Mouse (Mus musculus): Measurements from ENCODE around the gene Gnl1. TPM values are rescaled to one million over a fixed set of nuclear protein-coding genes. Genes with fewer than 3 reads are reported as not detected.

The Gnl1 gene
- polyA plus RNA-seq, 1 experiment from 2014 or later, result 34.5 TPM

DNA sequence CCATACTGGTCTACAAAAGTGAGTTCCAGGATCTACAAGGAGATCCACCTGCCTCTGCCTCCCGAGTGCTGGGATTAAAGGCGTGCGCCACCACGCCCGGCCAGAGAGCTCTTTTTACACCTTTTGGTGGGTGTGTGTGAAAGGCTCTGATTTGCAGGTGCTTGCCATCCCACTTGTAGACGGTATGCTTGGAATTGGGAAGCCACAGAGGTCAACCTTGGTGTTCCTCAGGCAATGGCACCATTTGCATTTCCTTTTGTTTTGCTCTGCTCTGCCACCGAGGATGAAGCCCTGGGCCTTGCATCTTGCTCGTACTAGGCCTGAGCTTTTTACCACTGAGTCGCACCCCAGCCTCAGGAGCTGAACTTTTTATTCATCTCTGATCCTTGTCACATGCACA, 2.1 kb downstream of the Gnl1 start:
- no peak overlapping the region for H3K4me3 ChIP-seq (ENCODE audit: low read length)
- H3K4me2 ChIP-seq (ENCODE audit: low read depth, low read length), result no peak overlapping the region
- no peaks in the 10 kb centered on the region for H3K27me3 ChIP-seq (ENCODE audit: control insufficient read depth, insufficient read depth, low read length)
- H3K9me3 ChIP-seq (replicated peaks; ENCODE audit: control insufficient read depth, low read length), result no peaks in the 10 kb centered on the region
- H3K27ac ChIP-seq (ENCODE audit: low read length), result no peak overlapping the region
- no peak overlapping the region for H3K9ac ChIP-seq (ENCODE audit: low read length)
- WGBS, result 94% methylated on average over 9 of the region's 9 CpGs
- no peak for ATAC-seq (replicated peaks; ENCODE audit: extremely low read depth, insufficient read depth, low FRiP score)
- H3K36me3 ChIP-seq (ENCODE audit: control insufficient read depth, insufficient read depth), result peaks cover 19% of the 10 kb centered on the region
- H3K4me1 ChIP-seq (ENCODE audit: control insufficient read depth, insufficient read depth, low read length), result peaks cover 18% of the 10 kb centered on the region

DNA sequence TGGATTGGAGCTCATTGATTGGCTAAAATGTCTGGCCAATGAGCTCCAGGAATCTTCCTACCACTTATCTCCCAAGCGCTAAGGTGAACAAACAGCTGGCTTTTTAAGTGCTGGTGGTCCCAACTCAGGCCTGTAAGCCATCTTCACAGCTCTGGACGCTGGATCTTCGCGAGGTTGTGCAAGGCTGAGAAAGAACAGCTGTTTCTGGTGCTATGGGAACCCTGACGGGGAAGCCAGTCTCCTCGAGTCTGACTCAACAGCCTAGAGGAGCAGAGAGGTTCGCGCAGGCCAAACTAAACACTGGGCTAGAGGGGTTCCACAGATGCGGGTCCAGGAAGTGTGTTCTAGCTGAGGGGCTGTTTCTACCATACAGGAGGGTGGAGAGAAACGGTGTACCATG, 12.1 kb downstream of the Gnl1 start:
- H3K4me1 ChIP-seq (ENCODE audit: control insufficient read depth, insufficient read depth, low read length), result peaks cover 7% of the 10 kb centered on the region
- peaks cover 21% of the 10 kb centered on the region for H3K36me3 ChIP-seq (ENCODE audit: control insufficient read depth, insufficient read depth)
- no peak for ATAC-seq (replicated peaks; ENCODE audit: extremely low read depth, insufficient read depth, low FRiP score)
- no peaks in the 10 kb centered on the region for H3K9me3 ChIP-seq (replicated peaks; ENCODE audit: control insufficient read depth, low read length)
- H3K9ac ChIP-seq (ENCODE audit: low read length), result no peak overlapping the region
- no peak overlapping the region for H3K4me3 ChIP-seq (ENCODE audit: low read length)
- 29% methylated on average over 10 of the region's 10 CpGs for WGBS
- no peaks in the 10 kb centered on the region for H3K27me3 ChIP-seq (ENCODE audit: control insufficient read depth, insufficient read depth, low read length)
- H3K4me2 ChIP-seq (ENCODE audit: low read depth, low read length), result no peak overlapping the region
- H3K27ac ChIP-seq (ENCODE audit: low read length), result no peak overlapping the region

DNA sequence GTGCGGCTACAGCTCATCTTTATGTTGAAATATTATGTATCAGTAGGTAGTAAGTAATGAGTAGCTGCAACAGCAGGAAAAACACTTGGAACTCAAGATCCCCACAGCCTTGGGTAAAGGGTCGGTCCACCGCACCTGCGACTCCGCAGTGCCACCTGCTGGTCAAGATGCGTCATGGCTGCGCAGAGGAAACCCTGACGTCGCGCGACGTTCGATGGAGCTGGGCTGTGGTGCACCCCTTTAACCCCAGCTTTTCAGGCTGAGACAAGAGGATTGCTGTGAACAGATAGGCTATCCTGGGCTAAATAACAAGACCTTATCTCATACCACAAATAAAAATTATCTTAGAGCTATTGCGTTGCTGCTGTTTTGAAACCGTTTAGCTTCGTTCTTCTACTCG, 14.0 kb downstream of the Gnl1 start:
- no peak overlapping the region for H3K9ac ChIP-seq (ENCODE audit: low read length)

DNA sequence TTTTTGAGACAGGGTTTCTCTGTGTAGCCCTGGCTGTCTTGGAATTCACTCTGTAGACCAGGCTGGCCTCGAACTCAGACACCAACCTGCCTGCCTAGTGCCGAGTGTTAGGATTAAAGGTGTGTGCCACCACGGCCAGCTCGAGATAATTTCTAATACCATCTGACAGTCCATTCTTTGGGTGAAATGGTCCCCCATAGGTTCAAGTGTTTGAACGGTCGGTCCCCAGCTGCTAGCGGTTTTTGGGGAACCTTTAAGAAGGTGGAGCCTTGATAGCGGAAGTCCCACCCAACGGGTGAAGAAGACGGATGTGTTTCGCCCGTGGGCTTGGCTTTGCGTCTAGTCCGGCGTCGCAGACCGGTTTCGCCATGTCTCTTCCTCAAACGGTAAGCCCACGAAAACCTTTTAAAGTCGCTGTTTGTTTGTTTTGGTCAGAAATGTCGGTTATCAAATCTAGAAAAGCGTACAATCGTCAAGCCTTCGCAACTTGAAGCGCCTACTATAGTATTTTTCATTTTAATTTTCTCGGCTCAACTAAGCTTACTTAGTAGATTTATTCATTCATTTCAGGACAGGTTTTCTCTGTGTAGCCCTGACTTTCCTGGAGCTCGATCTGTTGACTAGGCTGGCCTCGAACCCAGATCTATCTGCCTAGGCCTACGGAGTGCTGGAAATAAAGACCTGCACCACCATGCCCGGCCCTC, 14.7 kb downstream of the Gnl1 start:
- 2% methylated on average over 31 of the region's 31 CpGs for WGBS
- peak overlapping the region; percentile 94 for H3K4me2 ChIP-seq (ENCODE audit: low read depth, low read length)
- H3K4me1 ChIP-seq (ENCODE audit: control insufficient read depth, insufficient read depth, low read length), result peaks cover 18% of the 10 kb centered on the region

More for the DNA sequence above, 14.0 kb downstream of the Gnl1 start:
- 6% methylated on average over 17 of the region's 17 CpGs for WGBS
- Histone ChIP-seq H3K4me3 (ENCODE audit: low read length) (peak overlapping the region; percentile 81), H3K36me3 (ENCODE audit: control insufficient read depth, insufficient read depth) (peaks cover 6% of the 10 kb centered on the region), H3K9me3 (replicated peaks; ENCODE audit: control insufficient read depth, low read length) (no peaks in the 10 kb centered on the region), H3K4me2 (ENCODE audit: low read depth, low read length) (peak overlapping the region; percentile 94), H3K27me3 (ENCODE audit: control insufficient read depth, insufficient read depth, low read length) (no peaks in the 10 kb centered on the region), H3K4me1 (ENCODE audit: control insufficient read depth, insufficient read depth, low read length) (peaks cover 17% of the 10 kb centered on the region), H3K27ac (ENCODE audit: low read length) (no peak overlapping the region)
- ATAC-seq (replicated peaks; ENCODE audit: extremely low read depth, insufficient read depth, low FRiP score), result peak; percentile 45

DNA sequence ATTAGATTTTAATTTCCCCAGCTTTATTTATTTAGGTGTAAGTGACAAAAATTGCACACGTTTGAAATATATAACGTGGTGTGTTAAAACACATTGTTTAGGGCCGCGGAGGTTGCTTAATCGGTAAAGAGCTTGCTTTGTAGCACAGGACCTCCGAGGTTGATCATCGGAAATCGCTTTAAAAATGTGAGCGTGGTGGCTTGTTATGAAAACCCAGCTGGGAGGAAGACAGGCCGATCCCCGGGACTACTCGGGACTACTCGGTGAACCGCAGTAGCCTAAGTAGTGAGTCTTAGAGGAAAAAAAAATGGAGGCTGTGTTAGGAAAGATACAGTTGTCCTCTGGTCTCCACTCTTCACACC, 15.2 kb downstream of the Gnl1 start:
- Histone ChIP-seq H3K27me3 (ENCODE audit: control insufficient read depth, insufficient read depth, low read length) (no peaks in the 10 kb centered on the region), H3K36me3 (ENCODE audit: control insufficient read depth, insufficient read depth) (no peaks in the 10 kb centered on the region), H3K9ac (ENCODE audit: low read length) (peak overlapping the region; percentile 75), H3K27ac (ENCODE audit: low read length) (peak overlapping the region; percentile 69), H3K4me2 (ENCODE audit: low read depth, low read length) (peak overlapping the region; percentile 94), H3K4me1 (ENCODE audit: control insufficient read depth, insufficient read depth, low read length) (peaks cover 20% of the 10 kb centered on the region), H3K9me3 (replicated peaks; ENCODE audit: control insufficient read depth, low read length) (no peaks in the 10 kb centered on the region), H3K4me3 (ENCODE audit: low read length) (peak overlapping the region; percentile 81)
- ATAC-seq (replicated peaks; ENCODE audit: extremely low read depth, insufficient read depth, low FRiP score), result no peak
- WGBS, result 4% methylated on average over 14 of the region's 14 CpGs

More for the DNA sequence above, 14.7 kb downstream of the Gnl1 start:
- Histone ChIP-seq H3K27me3 (ENCODE audit: control insufficient read depth, insufficient read depth, low read length) (no peaks in the 10 kb centered on the region), H3K9me3 (replicated peaks; ENCODE audit: control insufficient read depth, low read length) (no peaks in the 10 kb centered on the region), H3K9ac (ENCODE audit: low read length) (peak overlapping the region; percentile 75), H3K36me3 (ENCODE audit: control insufficient read depth, insufficient read depth) (no peaks in the 10 kb centered on the region), H3K4me3 (ENCODE audit: low read length) (peak overlapping the region; percentile 81), H3K27ac (ENCODE audit: low read length) (peak overlapping the region; percentile 69)
- peak; percentile 65 for ATAC-seq (replicated peaks; ENCODE audit: extremely low read depth, insufficient read depth, low FRiP score)

DNA sequence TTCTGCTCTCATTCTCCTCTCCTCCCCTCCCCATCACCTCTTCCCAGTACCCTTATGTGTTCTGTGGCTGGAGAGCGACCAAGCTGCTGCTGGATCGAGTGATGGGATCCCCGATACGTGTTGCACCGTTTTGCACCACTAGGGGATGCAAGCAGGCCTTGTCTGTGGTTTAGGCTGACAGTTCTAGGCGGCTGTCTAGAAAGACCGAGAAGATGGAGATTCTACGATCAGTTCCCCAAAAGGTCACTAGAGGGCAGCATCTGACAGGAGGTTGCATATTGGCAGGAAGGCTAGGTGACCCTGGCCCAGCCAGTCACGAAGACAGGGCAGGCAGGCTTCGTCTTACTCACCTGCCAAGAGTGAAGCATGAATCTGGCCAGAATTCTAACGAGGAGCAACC, 17.3 kb downstream of the Gnl1 start:
- H3K4me2 ChIP-seq (ENCODE audit: low read depth, low read length), result no peak overlapping the region
- no peaks in the 10 kb centered on the region for H3K27me3 ChIP-seq (ENCODE audit: control insufficient read depth, insufficient read depth, low read length)
- peaks cover 20% of the 10 kb centered on the region for H3K4me1 ChIP-seq (ENCODE audit: control insufficient read depth, insufficient read depth, low read length)
- peak; percentile 64 for ATAC-seq (replicated peaks; ENCODE audit: extremely low read depth, insufficient read depth, low FRiP score)
- H3K9me3 ChIP-seq (replicated peaks; ENCODE audit: control insufficient read depth, low read length), result 0 out of 2 replicates have a peak, but pooled peaks cover under 1% of the 10 kb centered on the region
- H3K9ac ChIP-seq (ENCODE audit: low read length), result no peak overlapping the region
- 4% methylated on average over 11 of the region's 11 CpGs for WGBS
- H3K4me3 ChIP-seq (ENCODE audit: low read length), result no peak overlapping the region
- no peak overlapping the region for H3K27ac ChIP-seq (ENCODE audit: low read length)
- H3K36me3 ChIP-seq (ENCODE audit: control insufficient read depth, insufficient read depth), result no peaks in the 10 kb centered on the region

DNA sequence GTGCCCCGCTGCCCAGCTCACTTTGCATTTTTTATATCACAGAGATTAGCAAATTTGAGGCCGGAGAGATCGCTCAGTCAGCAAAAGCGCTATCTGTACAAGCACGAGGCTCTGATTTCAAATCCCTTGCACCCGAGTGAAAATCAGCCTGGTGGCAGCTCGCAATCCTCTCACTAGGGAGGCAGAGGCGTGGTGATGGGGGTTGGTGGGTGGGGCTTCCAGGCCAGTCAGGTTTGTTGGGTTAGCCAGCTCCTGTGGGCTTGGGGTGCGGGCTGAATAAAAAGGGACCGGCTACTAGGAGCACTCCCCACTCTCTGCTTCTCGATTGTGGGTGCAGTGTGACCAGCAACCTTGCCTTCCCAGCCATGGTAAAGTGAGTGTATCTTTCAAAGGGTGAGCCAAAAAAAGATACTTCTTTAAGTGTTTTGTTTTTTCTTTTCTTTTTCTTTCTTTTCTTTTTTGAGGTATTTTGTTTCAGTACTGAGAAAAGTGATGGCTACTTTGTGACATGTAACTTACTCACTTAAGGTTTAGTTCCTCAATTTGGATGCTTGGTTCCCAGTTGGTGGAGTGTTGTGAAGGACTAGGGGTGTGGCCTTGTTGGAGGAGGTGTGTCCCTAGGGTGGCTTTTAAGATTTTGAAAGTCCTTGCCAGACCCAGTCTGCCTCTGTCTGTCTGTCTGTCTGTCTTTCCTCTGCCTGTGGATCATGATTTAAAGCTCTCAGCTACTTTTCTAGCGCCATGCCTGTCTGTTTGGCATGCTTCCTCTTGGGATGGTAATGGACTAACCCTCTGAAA, 18.3 kb downstream of the Gnl1 start:
- no peak for ATAC-seq (replicated peaks; ENCODE audit: extremely low read depth, insufficient read depth, low FRiP score)
- H3K4me2 ChIP-seq (ENCODE audit: low read depth, low read length), result no peak overlapping the region
- 61% methylated on average over 12 of the region's 12 CpGs for WGBS
- H3K4me1 ChIP-seq (ENCODE audit: control insufficient read depth, insufficient read depth, low read length), result peaks cover 20% of the 10 kb centered on the region
- H3K27ac ChIP-seq (ENCODE audit: low read length), result no peak overlapping the region
- no peaks in the 10 kb centered on the region for H3K36me3 ChIP-seq (ENCODE audit: control insufficient read depth, insufficient read depth)
- H3K27me3 ChIP-seq (ENCODE audit: control insufficient read depth, insufficient read depth, low read length), result no peaks in the 10 kb centered on the region
- H3K9ac ChIP-seq (ENCODE audit: low read length), result no peak overlapping the region
- 0 out of 2 replicates have a peak, but pooled peaks cover 2% of the 10 kb centered on the region for H3K9me3 ChIP-seq (replicated peaks; ENCODE audit: control insufficient read depth, low read length)
- no peak overlapping the region for H3K4me3 ChIP-seq (ENCODE audit: low read length)

DNA sequence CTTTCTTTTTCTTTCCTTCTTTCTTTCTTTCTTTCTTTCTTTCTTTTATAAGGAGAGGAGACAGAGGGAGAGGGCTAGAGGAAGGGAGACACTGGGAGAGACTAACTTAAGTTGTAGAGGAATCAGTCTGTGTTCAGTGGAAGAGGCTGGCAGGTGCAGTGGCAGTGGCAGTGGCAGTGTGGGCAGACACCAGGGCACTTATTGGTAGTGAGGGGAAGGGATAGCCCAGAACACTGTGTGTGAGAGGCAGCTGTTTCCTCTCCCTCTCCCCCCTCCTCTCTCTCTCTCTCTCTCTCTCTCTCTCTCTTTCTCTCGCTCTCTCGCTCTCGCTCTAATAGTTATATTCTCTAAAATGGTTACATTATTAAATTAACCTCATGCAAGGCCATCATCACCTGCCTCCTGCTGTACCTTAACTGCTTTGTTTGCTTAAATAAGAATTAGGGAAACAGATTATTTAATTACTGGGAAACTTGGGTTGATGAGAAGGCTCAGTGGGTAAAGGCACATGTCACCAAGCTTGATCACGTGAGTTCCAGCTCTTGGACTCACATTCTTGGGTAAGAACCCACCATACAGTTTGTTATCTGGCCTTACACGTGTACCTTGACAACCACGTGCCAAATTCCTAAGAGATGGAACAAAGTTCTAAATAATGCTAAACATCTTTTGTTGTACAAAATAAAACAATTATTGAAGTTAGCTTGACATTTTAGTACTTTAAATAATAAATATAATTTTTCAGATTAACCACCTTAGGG, 19.1 kb downstream of the Gnl1 start:
- Histone ChIP-seq H3K9ac (ENCODE audit: low read length) (no peak overlapping the region), H3K4me2 (ENCODE audit: low read depth, low read length) (no peak overlapping the region), H3K4me3 (ENCODE audit: low read length) (no peak overlapping the region), H3K27me3 (ENCODE audit: control insufficient read depth, insufficient read depth, low read length) (no peaks in the 10 kb centered on the region), H3K9me3 (replicated peaks; ENCODE audit: control insufficient read depth, low read length) (0 out of 2 replicates have a peak, but pooled peaks cover 2% of the 10 kb centered on the region), H3K27ac (ENCODE audit: low read length) (no peak overlapping the region), H3K4me1 (ENCODE audit: control insufficient read depth, insufficient read depth, low read length) (peaks cover 20% of the 10 kb centered on the region), H3K36me3 (ENCODE audit: control insufficient read depth, insufficient read depth) (no peaks in the 10 kb centered on the region)
- 67% methylated on average over 6 of the region's 6 CpGs for WGBS
- ATAC-seq (replicated peaks; ENCODE audit: extremely low read depth, insufficient read depth, low FRiP score), result no peak
